Mouse (Mus musculus) megakaryocyte progenitor cell, adult 5-6 weeks (primary cell): ENCODE measurements around the gene Prss56. TPM values are rescaled to one million over a fixed set of nuclear protein-coding genes. Genes with fewer than 3 reads are reported as not detected.
A peak's percentile ranks its signal among the peaks of the same experiment; 100 is the strongest.

Source experiments
- ATAC-seq: replicated peaks from 2 replicates; pipeline ENCODE4 v1.8.0; 2016; ENCODE audit warnings: mild to moderate bottlenecking, moderate TSS enrichment, inconsistent platforms; ENCODE audit not compliant: poor library complexity
- total RNA-seq, 2 experiments: library from RNA; stranded (forward) in 1 of 2; stranded (reverse) in 1 of 2; fragments of 157-497, 149-512 nt in 1 of 2; fragments of 200-1000 nt in 1 of 2; gene quantifications; 2 replicates each; pipeline versions ENCODE4 v1.2.3 to v1.2.4; 2015 to 2017

The Prss56 gene
- total RNA-seq, 2 experiments from 2014 or later, result not detected

DNA sequence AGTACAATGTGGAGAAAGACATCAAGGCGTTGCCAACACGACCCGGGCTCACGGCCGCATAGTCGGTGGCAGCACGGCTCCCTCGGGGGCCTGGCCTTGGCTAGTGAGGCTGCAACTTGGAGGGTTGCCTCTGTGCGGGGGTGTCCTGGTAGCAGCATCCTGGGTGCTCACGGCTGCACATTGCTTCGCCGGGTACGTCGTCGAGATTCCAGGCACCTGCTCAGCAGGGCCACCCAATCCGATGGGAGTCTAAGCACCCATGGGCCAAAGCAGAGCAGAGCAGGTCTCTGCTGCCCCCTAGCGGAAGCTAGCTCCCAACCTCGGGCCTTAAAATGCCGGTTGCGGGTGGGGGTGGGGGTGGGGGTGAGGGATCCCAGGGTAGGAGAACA lies 1.6 kb downstream of the Prss56 start:
- peak; percentile 58 for ATAC-seq

DNA sequence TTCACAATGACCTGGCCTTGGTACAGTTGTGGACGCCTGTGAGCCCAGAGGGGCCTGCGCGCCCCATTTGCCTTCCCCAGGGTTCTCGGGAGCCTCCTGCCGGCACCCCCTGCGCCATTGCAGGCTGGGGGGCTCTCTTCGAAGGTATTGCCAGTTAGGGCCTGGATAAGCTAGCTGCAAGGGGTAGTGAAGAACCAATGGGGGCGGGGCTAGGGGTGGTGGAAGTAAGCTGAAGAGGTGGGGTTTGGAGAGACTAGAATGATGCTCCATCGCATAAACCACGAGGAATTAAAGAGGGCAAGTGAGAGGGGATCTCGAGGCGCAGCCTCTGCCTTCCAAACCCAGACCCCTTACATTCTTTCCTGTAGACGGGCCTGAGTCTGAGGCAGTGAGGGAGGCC lies 2.4 kb downstream of the Prss56 start:
- no peak for ATAC-seq

DNA sequence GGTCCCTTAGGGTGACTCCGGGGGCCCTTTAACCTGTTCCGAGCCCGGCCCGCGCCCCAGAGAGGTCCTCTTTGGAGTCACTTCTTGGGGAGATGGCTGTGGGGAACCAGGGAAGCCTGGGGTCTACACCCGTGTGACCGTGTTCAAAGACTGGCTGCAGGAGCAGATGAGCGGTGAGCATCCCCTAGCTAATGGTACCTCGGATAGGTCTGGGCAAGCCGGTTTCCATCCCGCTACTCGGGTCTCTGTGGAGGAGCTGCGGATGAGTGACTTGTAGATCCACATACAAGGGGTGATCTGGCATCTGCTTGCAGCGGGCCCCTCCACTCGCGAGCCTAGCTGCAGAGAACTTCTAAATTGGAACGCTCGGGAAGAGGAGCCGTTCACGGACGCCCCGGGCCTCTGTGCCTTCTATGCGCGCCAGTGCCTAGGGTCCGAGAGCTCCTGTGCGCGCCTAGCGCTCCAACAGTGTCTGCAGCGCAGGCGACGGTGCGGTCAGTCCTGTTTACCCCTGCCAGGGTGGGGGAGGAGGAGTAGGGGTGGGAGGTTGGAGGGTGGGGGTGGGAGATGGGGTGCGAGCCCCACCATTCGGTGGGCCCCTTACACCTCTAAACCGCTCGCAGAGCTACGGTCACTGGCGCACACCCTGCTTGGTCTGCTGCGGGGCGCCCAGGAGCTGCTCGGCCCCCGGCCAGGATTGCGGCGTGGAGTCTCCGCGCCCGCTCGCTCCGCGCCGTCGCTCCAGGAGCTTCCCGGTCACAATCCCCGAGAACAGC lies 3.3 kb downstream of the Prss56 start:
- no peak for ATAC-seq

GRCm38 (mm10) chr1:87187037-87187355 lies 3.9 kb downstream of the Prss56 start:
- ATAC-seq, result peak; percentile 64

GRCm38 (mm10) chr1:87190429-87190828 lies 7.3 kb downstream of the Prss56 start, which contains the start of gene Chrnd:
Chrnd (plus strand) TSS chr1:87190607.
- ATAC-seq, result no peak; the same call in 1 of the 2 replicates

DNA sequence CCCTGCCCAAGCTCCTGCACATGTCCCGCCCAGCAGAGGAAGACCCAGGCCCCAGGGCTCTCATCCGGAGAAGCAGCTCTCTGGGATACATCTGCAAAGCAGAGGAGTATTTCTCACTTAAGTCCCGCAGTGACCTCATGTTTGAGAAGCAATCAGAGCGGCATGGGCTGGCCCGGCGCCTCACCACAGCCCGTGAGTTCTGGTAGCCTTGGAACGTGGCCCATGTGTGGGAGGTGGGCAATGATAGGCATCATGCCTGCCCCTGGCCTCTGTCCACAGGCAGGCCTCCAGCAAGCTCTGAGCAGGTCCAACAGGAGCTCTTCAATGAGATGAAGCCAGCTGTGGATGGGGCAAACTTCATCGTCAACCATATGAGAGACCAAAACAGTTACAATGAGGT lies 14.2 kb downstream of the Prss56 start:
- ATAC-seq, result no peak

DNA sequence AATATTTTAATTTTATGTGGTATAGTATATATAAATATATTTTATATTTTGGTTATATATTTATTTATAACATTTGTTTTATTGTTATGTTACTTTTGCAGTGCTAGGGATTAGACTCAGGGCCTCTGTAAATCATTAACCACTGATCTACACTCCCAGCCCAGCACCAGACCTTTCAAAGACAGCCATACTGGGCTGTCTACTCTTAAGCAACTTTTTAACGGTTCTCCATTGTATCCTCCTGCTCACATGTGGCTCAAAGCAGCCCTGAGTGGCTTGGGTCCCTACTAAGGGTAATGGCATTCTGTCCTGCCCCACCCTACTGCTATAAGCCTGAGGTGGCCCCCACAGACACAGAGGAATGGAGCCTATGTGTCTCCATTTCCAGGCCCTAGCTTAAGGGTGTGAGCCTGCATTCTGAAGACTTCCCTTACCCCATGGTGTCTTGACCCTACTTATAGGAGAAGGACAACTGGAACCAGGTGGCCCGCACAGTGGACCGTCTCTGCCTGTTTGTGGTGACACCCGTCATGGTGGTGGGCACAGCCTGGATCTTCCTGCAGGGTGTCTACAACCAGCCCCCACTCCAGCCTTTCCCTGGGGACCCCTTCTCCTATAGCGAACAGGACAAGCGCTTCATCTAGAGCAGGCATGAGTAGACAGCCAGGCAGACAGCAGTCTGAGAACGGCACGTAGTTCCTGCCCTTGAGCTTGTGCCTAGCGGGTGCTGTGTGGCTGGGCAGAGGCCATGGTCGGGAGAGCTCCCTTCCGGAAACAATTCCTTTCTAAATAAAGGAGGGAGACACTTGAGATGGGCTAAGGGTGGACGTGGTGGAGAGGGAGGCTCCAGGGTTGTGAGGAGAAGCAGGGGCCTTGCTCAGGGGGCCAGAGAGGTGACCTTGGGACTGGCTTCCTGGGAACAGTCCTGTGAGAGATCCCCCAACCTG lies 15.3 kb downstream of the Prss56 start:
- ATAC-seq, result no peak

DNA sequence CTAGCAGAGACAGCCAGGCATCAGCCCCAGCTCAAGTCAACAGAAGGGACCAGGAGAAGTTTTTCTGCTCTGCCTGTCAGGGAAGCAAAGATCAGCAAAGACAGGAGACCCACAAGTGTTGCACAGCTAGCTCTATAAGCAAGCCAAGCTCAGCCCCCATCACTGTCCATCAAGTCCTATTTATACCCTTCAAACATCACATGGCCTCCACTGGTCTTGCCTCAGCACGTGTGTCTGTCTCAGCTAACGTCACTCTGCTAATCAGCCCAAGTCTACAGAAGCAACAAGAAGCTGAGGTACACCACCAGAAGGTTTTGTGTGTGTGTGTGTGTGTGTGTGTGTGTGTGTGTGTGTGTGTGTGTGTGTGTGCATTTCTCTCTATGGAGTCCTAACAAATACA lies 17.7 kb downstream of the Prss56 start:
- ATAC-seq, result no peak

GRCm38 (mm10) chr1:87201848-87202247 lies 18.7 kb downstream of the Prss56 start:
- ATAC-seq, result no peak

- no peak for ATAC-seq
Measured at GRCm38 (mm10) chr1:87203779-87204178, 20.7 kb downstream of the Prss56 start.

DNA sequence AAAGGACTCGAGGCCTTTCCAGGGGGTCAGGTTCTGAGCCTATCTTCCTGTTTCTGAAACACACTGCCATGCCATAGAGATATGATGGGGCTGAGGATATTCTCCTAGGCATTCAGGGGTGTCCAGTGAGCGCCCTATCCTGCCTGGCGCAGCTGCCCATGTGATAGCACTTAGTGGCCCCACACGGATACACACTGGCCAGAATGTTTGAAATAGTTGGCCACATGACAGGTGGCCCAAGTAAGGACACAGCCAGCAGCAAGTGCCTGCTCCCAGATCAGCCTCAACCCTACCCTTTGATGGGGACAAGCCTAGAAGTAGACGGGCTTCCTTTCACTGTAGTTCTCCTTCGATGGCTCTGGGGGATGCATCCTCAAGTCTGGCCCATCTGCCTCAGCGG lies 21.4 kb downstream of the Prss56 start, which contains the start of gene Chrng:
Gene Chrng (plus strand): TSS at position 193 of the 400 bp plus-strand sequence.
- no peak for ATAC-seq

DNA sequence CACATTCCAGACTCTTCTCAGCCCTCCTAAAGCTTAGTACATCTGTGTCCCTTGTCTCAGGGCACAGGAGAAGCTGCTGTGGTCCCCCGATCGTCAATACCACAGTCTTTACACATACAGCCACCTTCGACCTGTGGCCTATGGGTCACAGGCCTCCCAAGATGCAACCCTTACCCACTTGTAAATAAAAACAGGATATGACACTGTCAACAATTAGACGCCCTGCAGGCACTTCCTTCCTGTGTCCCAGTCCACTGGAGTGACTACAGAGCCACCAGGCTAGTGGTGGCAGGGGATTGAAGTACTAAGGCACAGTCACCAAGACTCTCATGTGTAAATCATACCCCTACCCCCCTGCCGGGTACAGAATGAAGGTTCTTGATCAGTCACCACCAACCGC lies 21.9 kb downstream of the Prss56 start:
- no peak for ATAC-seq

GRCm38 (mm10) chr1:87205502-87205901 lies 22.4 kb downstream of the Prss56 start:
- ATAC-seq, result no peak

DNA sequence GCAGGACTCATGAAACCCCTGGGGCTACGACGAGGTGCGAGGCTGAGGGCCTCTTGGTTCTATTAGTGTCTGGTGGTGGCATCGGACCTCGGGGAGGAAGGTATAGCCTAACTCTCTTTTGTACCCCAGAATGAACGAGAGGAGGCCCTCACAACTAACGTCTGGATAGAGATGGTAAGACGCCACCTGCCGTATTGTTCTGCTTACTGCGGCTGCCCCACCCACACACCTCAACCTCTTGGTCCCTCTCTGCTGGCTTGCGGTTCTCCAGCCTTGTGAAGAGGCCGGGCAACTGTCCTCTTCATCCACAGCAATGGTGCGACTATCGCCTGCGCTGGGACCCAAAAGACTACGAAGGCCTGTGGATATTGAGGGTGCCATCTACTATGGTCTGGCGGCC lies 23.2 kb downstream of the Prss56 start:
- peak; percentile 86 for ATAC-seq

DNA sequence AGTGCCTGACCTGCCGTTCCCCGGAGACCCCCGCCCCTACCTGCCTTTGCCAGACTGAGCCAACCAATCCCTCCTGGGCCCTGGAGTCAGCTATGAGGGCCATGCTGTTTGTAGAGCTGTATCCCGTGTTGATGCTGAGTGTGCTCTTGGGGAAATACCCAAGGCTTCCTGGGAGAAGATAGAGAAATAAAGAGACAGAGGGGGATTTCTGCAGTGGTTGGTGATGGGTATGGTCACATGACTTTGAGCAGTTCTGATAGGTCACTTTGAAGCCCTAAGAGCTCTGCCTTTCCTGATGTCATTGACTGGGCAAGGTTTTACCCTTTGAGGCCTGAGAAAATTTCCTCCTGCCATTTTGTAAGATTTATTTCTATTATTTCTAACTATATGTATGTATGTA lies 28.3 kb downstream of the Prss56 start:
- ATAC-seq, result no peak

DNA sequence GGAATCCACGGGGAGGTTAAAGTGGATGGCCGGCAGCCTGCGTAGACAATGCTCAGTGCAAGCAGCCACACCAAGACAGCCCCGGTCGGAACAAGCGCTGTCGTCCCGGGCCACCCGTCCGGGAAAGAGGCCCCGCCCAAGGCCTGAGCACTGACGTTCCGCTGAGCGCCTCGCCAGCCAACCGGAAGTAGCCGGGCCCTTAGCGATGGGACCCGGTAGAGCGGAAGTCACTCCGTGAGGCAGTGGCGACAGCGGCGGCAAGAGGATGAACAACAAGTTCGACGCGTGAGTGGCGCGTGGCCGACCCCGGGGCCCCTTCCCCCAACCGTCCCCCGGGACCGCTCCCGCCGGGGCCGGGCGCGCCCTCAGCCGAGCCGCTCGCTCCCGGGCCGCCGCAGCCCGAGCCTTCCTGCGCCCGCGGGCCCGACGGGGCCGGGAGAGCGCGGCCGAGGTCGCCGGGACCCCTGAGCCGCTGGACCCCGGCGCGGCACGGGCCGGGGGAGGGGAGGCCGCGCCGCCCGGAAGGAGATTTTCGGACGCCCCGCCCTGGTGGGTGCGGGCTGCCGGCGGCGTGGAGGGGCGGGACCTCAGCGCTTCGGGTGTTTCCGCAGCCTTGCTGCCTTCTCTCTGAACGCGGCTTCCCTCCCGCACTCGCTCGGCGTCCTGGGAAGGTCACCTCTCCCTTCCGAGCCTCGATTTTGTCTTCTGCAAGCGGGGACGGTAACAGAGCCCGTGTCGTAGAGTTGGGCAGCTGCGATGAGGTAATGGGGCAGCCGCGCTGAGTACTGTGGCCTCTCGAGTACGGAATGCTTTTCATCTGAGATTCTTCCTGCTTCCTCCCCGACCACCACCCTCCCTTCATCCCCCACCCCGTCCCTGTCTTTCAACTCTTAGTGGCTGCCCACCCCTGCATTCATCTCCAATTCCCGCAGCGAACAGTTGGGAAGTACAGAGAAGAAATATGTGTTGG lies 30.9 kb downstream of the Prss56 start, which contains the start of gene Eif4e2:
Gene Eif4e2 (plus strand): TSS at position 180 of the 970 bp plus-strand sequence.
- peak; percentile 95 for ATAC-seq

GRCm38 (mm10) chr1:87214748-87215147 lies 31.6 kb downstream of the Prss56 start:
- ATAC-seq, result no peak

- 0 out of 2 replicates have a peak, but pooled peaks have one; percentile 26 for ATAC-seq
Measured at GRCm38 (mm10) chr1:87217938-87218337, 34.8 kb downstream of the Prss56 start.

DNA sequence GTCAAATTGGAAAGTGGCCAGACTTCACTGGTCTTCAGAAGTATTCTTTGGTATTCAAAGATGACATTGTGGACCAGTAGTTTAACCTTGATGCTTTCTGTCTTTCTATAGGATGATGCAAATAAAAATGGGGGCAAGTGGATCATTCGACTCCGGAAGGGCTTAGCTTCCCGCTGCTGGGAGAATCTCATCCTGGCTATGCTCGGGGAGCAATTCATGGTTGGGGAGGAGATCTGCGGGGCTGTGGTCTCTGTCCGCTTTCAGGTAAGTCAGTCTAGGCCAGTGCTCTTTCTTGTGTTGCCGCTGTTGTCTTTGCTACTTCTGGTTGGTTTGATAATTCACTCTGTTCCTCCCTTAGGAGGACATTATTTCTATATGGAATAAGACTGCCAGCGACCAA lies 42.6 kb downstream of the Prss56 start:
- ATAC-seq, result no peak

DNA sequence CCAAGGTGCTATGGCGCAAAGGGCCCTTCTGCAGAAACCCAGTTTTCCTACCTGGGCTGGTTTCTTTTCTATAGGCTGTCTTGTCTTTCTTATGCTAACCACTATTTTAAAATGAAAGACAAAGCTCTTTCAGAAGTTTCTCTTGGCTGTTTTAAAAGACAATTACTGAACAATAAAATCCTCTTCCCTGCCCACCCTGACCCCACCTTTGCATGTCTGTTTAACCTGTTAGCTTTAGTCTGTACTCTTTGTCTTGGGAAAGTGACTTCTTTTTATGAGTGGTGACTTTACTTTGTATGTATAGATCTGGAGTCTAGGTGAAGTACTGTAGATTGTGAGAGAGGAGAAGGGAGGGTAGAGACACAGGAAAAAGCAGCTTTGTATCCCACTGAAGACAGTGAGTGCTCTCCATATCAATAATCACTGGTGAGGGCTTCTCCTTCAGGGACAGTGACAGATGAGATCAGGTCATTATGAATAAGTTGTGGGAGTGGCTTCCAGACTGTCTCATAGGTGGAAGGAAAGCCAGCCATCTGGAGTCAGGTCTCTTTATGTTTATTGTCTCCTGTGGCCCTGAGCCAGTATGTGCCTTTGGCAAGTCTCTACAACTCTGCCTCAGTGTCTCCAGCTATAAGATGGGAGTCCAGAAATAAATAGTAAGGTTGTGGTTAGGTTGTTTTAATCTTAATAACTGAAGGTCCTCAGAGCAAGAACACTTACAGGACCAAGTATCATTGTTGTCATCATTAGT lies 43.5 kb downstream of the Prss56 start:
- ATAC-seq, result no peak
